Mouse (Mus musculus) G1E (cell line): Measurements from ENCODE around the gene Snai1.

Experiments
- CTCF ChIP-seq: IDR thresholded peaks from 2 replicates; pipeline ENCODE4 v1.5.1; 2012; ENCODE audit warnings: low read depth, low read length, inconsistent platforms, mixed read lengths
- GATA1 ChIP-seq: IDR thresholded peaks from 2 replicates; pipeline ENCODE4 v1.6.1; 2012; ENCODE audit warnings: borderline replicate concordance, low read length, inconsistent platforms, mixed read lengths
- GATA2 ChIP-seq: IDR thresholded peaks from 2 replicates; pipeline ENCODE4 v1.6.1; 2012; ENCODE audit warnings: low read depth, low read length, inconsistent platforms, borderline replicate concordance
- POLR2AphosphoS5 ChIP-seq: IDR thresholded peaks from 2 replicates; pipeline ENCODE4 v1.6.1; 2012; ENCODE audit warnings: low read depth, low read length, inconsistent platforms; ENCODE audit not compliant: insufficient replicate concordance
- TAL1 ChIP-seq: conservative IDR thresholded peaks from 2 replicates; pipeline ENCODE4 v1.6.1; 2012; ENCODE audit warnings: low read depth, low read length, inconsistent platforms, mixed read lengths

GRCm38 (mm10) chr2:167563703-167564102, 25.7 kb downstream of the Snai1 start:
- no peak for TF ChIP-seq CTCF
- TF ChIP-seq GATA1, result no peak
- no peak for TF ChIP-seq TAL1
- no peak for TF ChIP-seq GATA2
- no peak for TF ChIP-seq POLR2AphosphoS5
